Mouse (Mus musculus) small intestine, adult 2 months (tissue): Measurements from ENCODE around the gene Arhgap17.
A peak's percentile ranks its signal among the peaks of the same experiment; 100 is the strongest.

Experiments used
- CTCF ChIP-seq: fragments of 200-500 bp; IDR thresholded peaks from 2 replicates; pipeline ENCODE4 v1.5.1; 2012; ENCODE audit warnings: low read depth, mild to moderate bottlenecking, control low read depth, inconsistent platforms, low read length, moderate library complexity, mixed read lengths; ENCODE audit not compliant: insufficient replicate concordance, insufficient read length; ENCODE audit errors: extremely low read depth
- POLR2A ChIP-seq: fragments of 200-500 bp; IDR thresholded peaks from 2 replicates; pipeline ENCODE4 v1.6.1; 2012; ENCODE audit warnings: low read depth, mild to moderate bottlenecking, control low read depth, inconsistent platforms, low read length, moderate library complexity

- TF ChIP-seq POLR2A = no peak
- TF ChIP-seq CTCF = peak; percentile 35; the same call in 1 of the 2 replicates
Measured at GRCm38 (mm10) chr7:123398828-123399227, 29.1 kb upstream of the Arhgap17 start.
